Mouse (Mus musculus) adrenal gland, postnatal 36 days (tissue): ENCODE measurements around the gene Rassf5. TPM values are rescaled to one million over a fixed set of nuclear protein-coding genes. Genes with fewer than 3 reads are reported as not detected.

Experiments used
- DNase-seq, 2 experiments: peaks; one replicate each; pipeline ENCODE4 v3.0.0; 2021; ENCODE audit warnings: mixed read lengths in 1 of 2
- long read RNA-seq, 2 experiments: library from polyadenylated mRNA; stranded (forward); transcript quantifications; one replicate each; pipeline ENCODE4 v2.0.0; 2021; ENCODE audit warnings: borderline sequencing depth in 2 of 2
- total RNA-seq, 2 experiments: library from RNA; stranded (reverse); gene quantifications; 2 replicates each; pipeline ENCODE4 v1.2.3; 2021

Rassf5 gene
- total RNA-seq = 10 to 100 TPM; 13.4 to 14.1 TPM
- long read RNA-seq, experiment 1, partial matches to known transcripts = 0 of 3 reads
- long read RNA-seq, experiment 1, other reads (novel, unspliced or antisense) = 0 of 3 reads
- long read RNA-seq, experiment 2, partial matches to known transcripts = 2 of 4 reads
- long read RNA-seq, experiment 2, other reads (novel, unspliced or antisense) = 1 of 4 reads

- DNase-seq = peak; percentile 90
These were observed at the start of gene Rassf5 for GRCm38 (mm10) chr1:131245089-131245856. Rassf5 (minus strand) TSS chr1:131245258.

GRCm38 (mm10) chr1:131293922-131294250, 48.8 kb upstream of the Rassf5 start:
- DNase-seq = no peak

DNA sequence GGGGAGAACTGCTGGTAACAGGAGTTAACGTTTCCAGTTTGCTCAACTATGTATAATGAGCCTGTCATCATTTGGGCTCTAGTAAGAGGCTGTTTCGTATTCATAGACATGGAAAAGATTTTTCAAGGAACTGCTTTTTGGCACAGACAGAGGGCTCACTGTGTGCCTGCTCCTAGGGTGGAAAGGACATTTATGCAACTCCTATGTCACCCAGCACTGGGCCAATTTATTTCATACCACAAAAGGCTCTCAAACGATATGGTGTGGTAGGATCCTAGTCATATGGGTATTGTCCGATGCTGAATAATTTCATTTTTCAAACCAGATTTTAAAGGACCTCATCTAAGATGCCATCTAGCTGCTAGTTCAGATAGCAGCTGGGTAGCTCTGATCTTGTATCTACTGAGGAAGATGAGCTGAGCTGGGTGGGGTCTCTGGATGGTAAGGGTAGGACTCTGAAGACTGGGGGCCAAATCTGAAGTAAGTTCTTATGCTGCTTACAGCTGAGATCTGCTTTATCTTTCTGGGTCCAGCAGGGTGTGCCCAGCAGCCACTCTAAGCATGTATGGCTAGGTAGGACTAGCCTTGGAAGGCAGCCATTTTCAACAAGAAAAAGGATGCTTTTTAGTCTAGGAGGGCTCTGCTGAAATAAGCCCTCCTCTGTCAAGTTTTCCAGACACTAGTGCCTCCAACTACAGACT, 48.3 kb upstream of the Rassf5 start:
- DNase-seq = no peak

DNA sequence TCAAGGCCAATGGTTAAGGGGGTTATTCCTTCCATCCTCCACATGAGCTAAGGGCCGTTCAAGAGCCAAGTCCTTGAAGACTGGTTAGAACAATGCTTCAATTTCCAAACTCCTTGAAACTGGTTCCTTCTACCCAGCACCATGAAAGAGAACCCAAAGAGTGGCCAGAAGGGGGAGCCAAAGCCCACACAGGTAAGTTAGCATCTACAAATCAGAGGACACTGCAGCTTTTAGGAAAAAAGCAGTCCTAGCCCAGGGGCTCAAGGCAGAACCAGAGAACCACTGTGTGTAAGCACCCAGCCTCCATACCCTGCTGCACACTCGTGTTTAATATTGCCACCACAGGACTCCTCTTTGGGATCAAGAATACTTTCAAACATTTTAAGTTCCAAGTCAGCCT, 45.6 kb upstream of the Rassf5 start:
- peak; percentile 70 to 80 for DNase-seq

GRCm38 (mm10) chr1:131288938-131289337, 43.9 kb upstream of the Rassf5 start:
- no peak for DNase-seq

DNA sequence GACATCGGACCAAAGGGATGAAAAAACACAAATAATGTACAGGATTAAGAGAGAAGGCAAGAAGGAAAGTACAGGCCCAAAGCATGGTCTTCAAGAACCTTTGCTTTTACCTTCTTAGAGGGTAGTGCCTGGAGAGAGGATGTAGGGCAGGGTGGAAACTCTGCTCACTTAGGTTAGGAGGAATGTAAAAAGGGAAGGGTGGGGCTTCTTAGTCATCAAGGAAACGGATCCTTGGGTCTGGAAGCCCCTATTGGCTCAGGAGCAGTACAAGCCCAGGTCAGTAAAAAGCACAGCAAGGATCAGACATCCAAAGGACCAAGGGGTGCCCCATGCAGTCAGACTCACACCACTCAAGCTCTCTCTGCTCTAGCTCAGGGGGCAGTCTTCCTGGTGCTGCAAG, 42.2 kb upstream of the Rassf5 start:
- no peak for DNase-seq

DNA sequence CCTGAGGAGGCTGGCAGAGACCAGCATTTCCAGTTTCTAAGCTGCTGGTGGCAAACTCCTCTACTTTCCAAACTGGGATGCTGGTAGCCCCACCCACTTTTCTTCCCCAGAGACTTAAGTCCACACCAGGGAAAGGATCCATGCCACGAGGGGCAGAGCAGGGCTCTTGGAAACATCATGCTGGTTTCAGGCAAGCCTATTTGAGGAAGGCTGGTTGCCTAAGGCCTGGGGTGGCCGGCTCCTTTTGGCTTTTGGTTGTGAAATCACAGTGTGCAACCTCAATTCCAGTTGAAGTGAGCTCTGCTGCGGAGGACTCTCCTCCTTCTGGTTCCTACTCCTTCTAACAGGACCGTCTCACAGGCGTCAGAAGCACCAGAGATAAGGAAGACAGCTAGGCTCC, 41.7 kb upstream of the Rassf5 start:
- DNase-seq = no peak

DNA sequence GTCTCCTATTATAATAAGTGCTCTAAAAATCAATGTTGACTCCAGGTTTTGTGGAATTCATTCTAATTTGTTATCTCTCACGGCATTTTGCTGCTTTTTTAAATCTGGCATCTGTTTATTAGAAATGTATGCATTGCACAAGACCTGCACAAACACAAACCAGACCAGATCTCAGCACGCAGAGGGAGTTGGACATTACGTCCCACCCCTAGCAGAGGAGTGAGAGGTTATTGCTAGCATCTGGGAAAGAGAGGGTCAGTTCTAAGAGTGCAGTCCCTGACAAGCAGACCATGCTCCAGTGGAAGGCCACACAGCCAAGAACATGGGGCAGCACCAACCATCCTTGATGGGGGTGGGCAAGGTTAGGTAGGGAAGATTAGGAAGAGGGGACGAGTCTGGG, 39.6 kb upstream of the Rassf5 start:
- DNase-seq = no peak

GRCm38 (mm10) chr1:131284167-131284566, 39.1 kb upstream of the Rassf5 start:
- no peak for DNase-seq

- no peak for DNase-seq
These were observed 36.7 kb upstream of the Rassf5 start for GRCm38 (mm10) chr1:131281731-131282130.

DNA sequence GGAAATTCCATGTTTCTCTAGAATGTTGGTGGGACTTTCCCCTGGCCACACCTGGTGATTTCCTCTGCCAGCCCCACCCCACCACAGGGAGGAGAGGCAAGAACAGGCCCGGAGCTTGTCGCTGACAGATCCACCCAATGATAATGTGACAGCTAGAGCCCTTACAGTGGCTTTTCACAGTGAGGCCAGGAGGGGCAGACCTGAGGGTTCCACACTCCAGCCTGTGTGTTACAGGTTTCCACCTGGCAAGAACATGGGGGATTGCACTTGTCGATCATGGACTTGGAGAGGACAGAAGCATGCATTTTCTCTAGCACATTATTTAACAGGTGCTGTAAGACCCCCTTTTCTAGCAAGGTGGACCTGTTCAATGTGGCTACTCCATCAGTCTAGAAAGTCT, 35.2 kb upstream of the Rassf5 start:
- DNase-seq = no peak

DNA sequence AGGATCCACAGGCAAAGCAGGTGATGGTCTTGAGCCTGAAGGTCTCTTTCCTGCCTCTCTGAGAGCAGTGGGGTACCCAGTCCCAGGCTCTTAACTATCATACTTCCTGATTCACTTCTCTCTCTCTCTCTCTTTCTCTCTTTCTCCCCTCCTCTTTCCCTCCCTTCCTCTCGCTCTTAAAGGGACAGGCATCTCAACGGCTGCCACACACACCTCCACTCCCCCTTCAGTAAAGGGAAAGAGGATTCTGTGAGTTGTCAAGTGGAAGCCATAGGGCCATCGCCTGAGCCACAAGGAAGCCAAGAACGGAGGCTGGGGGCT, 34.4 kb upstream of the Rassf5 start, which contains the start of gene Ikbke:
Ikbke (minus strand) TSS at position 151 of the 321 bp plus-strand sequence.
- no peak for DNase-seq

GRCm38 (mm10) chr1:131278606-131279455, 33.8 kb upstream of the Rassf5 start:
- DNase-seq = no peak

DNA sequence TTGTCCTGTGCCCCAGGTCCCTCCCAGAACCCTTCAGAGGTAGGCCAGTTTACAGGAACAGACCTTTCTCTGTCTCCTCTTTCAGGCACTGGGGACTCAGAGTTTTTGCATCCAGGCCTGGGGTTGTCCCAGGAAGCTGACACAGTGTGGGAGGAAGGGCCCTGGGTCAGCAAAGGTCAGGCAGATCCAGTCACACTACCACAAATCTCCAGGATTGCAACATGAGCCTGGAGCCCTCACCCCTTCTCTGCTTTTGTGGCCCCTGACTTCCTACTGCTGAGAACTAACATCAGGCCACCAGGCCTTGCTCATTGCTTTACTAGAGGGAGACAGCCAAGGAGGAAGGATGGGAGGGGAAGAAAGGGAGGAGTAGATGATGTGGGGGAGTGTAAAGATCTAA, 31.8 kb upstream of the Rassf5 start:
- peak; percentile 49 to 59 for DNase-seq

GRCm38 (mm10) chr1:131275577-131275976, 30.5 kb upstream of the Rassf5 start:
- peak in 1 of 2 experiments; percentile 41 for DNase-seq

DNA sequence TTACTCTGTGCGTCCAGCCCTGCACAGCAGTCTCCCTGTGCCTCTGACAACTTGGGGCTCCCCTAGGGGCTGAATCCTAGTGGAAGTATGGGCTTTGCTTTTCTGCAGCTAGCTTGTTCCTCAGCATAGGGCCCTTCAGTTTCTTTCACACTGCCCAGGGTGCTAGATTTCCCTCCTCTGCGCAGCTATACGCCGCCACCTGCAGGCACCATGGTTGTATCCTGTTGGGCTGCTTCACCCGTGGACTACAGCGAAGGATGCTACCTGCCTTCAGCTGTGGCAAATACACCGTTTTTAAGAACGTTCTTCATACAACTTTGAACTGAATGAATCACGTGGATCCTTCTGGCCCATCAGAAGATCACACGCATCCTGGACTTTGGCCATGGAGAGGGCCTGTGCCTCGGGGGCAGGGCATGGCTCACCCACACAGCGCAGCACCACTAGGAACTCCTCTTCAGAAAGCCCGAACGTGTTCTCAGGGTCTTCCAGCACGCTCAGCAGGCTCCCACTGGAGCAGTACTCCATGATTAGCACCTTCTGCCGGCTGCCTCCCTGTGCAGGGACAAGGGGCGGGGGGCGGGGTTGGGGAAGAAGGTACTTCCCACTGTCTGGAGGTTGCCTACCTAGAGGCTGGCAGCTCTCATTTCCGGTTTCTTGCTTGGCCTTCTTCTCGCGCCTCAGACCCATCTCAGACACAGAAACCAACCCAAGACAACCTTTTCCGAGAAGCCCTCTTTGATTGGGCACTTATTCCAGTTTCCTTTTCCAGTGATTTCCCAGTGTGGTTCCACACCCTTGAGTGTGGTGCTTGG, 29.9 kb upstream of the Rassf5 start:
- DNase-seq = peak in 1 of 2 experiments; percentile 52

DNA sequence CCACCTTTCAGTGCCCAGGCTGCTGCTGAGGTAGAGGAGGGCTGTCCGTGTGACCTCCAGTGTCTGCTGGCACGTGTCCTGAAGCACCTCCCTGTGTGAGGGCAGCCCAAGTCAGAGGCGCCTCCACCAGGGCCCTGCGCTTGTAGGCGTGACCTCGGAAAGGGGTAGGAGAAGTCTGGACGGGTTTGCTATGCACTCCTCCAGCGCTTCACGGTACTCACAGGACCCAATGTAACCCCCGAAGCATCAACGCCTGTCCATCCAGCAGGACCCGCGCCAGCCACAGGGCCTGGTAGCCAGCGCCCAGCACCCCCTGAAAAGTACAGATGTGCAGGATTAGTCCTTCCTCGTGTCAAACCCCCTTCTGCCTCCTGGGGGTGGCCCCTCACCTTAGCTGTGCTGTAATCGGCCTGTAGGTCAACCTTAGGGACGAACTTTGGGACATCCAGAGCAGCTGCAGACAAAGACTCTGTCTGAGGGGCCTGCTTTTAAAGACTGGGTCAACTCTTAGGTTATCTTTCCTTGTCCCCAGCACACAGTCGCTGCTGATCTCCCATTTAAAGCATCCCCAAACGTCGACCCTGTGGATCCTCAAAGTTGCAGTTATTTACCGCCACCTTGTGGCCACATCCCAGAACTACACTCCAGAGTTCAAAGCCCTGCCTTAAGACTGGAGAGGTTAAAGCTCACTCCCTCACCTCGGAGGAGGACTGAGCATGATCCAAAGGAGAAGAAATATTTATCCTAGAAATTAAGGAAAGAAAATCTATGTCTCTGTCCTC, 24.9 kb upstream of the Rassf5 start:
- peak; percentile 69 to 71 for DNase-seq

DNA sequence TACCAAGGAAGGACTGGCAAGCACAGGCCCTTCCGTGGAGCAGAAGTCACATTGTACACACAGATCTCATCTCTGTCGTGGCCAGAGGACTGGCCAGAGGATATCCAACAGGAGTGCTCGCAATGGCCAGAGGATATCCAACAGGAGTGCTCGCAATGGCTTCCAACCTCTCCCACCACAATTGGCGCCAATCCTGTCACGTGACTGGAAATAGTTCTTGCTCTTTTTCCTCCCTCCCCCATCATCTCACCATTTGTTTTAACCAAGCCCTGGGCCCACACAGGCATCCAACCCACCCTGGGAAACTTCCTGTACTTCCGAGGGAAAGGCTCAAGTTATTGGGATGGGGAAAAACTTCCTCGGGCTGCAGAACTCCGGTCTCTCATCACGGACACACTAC, 23.7 kb upstream of the Rassf5 start:
- DNase-seq = no peak

DNA sequence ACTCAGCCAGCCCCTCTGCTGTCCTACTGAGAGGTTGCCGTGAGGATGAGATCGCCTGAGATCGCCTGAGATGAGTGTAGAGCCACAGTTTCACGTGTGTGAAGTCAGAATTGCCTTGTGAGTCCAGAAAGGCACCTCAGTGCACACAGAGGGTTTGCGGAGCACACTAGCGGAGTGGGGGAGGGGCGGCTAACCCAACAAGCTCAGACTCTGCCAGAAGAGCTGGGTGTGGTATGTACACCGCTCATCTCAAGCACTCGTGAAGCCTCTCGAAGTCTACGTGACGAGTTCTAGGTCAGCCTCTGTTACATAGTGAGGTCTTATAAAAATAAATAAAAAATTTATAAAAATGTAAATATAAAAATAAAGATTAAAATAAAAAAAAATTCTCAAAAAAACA, 18.8 kb upstream of the Rassf5 start:
- no peak for DNase-seq

DNA sequence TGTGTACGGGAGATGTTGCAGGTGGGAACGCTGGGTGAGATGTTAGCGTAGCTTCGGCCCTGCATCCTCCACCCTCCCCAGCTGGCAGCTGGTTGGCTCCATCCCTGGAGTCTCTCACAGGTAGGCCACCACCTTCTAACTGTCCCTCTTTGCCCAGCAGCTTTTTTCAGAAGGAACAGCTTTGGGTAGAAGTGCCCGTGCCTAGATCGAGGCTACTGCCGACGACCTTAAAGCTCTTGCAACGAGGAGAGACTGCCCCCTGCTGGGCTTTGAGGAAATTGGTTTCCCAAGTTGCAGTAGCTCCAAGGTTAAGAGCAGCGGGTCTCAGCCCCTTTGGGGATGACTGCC, 15.2 kb upstream of the Rassf5 start:
- peak; percentile 74 to 81 for DNase-seq
